Mouse (Mus musculus) granulocyte monocyte progenitor cell, adult 5-6 weeks (primary cell): ENCODE data around the gene Cd164. TPM values are rescaled to one million over a fixed set of nuclear protein-coding genes. Genes with fewer than 3 reads are reported as not detected.

Experiments
- ATAC-seq: replicated peaks from 2 replicates; pipeline ENCODE4 v1.8.0; 2016; ENCODE audit warnings: mild to moderate bottlenecking, moderate TSS enrichment, inconsistent platforms; ENCODE audit not compliant: poor library complexity, severe bottlenecking
- total RNA-seq, 2 experiments: library from RNA; stranded (forward) in 1 of 2; stranded (reverse) in 1 of 2; fragments of 200-712, 200-1000 nt in 1 of 2; fragments of >200 nt in 1 of 2; fragmentation: Nextera tagmentation in 1 of 2; gene quantifications; 2 replicates each; pipeline ENCODE4 v1.2.3; 2014 to 2017

Cd164 gene
- total RNA-seq (2014; fragmentation: Nextera tagmentation) (140 and 168 TPM in 2 replicates), total RNA-seq (2017) (169 and 206 TPM in 2 replicates)

GRCm38 (mm10) chr10:41518981-41519618, at the start of gene Cd164:
Gene Cd164, plus strand, starts transcription at chr10:41519414.
- ATAC-seq: peak; percentile 50

- ATAC-seq: no peak
These were observed 48.5 kb upstream of the Cd164 start for GRCm38 (mm10) chr10:41470693-41471092.

- no peak for ATAC-seq
These were observed 46.7 kb upstream of the Cd164 start for GRCm38 (mm10) chr10:41472534-41472933.

GRCm38 (mm10) chr10:41472962-41473481, 46.2 kb upstream of the Cd164 start:
- peak; percentile 25 for ATAC-seq

GRCm38 (mm10) chr10:41473782-41474468, 45.3 kb upstream of the Cd164 start:
- ATAC-seq: peak; percentile 56

- no peak for ATAC-seq
These were observed 44.2 kb upstream of the Cd164 start for GRCm38 (mm10) chr10:41474981-41475391.

- ATAC-seq: peak; percentile 24
These were observed 42.8 kb upstream of the Cd164 start, which contains the start of gene Mical1 for GRCm38 (mm10) chr10:41476171-41477017. Gene Mical1, plus strand, starts transcription at chr10:41476314.

- ATAC-seq: no peak
These were observed 42.3 kb upstream of the Cd164 start for GRCm38 (mm10) chr10:41477018-41477277.

- peak; percentile 56 for ATAC-seq
These were observed 41.7 kb upstream of the Cd164 start for GRCm38 (mm10) chr10:41477278-41478181.

GRCm38 (mm10) chr10:41479961-41480360, 39.3 kb upstream of the Cd164 start:
- ATAC-seq: no peak

- ATAC-seq: no peak
These were observed 38.0 kb upstream of the Cd164 start for GRCm38 (mm10) chr10:41480938-41481880.

GRCm38 (mm10) chr10:41482446-41482845, 36.8 kb upstream of the Cd164 start:
- no peak for ATAC-seq

GRCm38 (mm10) chr10:41485778-41486177, 33.4 kb upstream of the Cd164 start:
- ATAC-seq: no peak

GRCm38 (mm10) chr10:41486506-41487170, 32.6 kb upstream of the Cd164 start:
- ATAC-seq: no peak

GRCm38 (mm10) chr10:41488877-41489276, 30.3 kb upstream of the Cd164 start:
- ATAC-seq: peak; percentile 57

- no peak for ATAC-seq
These were observed 29.9 kb upstream of the Cd164 start for GRCm38 (mm10) chr10:41489294-41489693.

GRCm38 (mm10) chr10:41489708-41490517, 29.3 kb upstream of the Cd164 start, which contains the start of the genes Smpd2 and Ppil6:
Gene Smpd2, minus strand, starts transcription at chr10:41490369.
Gene Ppil6, plus strand, starts transcription at chr10:41490439.
- ATAC-seq: peak; percentile 93
